Mouse (Mus musculus) urinary bladder, postnatal 14 days (tissue): ENCODE measurements around the gene Sdsl.

Experiments
- DNase-seq: peaks from one replicate; pipeline ENCODE4 v3.0.0; 2021; ENCODE audit warnings: low spot score

Gene Sdsl

GRCm38 (mm10) chr5:120493873-120494395, 21.3 kb upstream of the Sdsl start:
- no peak for DNase-seq

- no peak for DNase-seq
Observed at GRCm38 (mm10) chr5:120493440-120493839, 20.8 kb upstream of the Sdsl start.

GRCm38 (mm10) chr5:120492437-120492836, 19.8 kb upstream of the Sdsl start:
- DNase-seq = no peak

- DNase-seq = no peak
Observed at GRCm38 (mm10) chr5:120490679-120491192, 18.1 kb upstream of the Sdsl start.

- no peak for DNase-seq
Observed at GRCm38 (mm10) chr5:120487844-120488243, 15.2 kb upstream of the Sdsl start.

- no peak for DNase-seq
Observed at GRCm38 (mm10) chr5:120483399-120483798, 10.8 kb upstream of the Sdsl start.

- DNase-seq = no peak
Observed at GRCm38 (mm10) chr5:120481205-120481604, 8.6 kb upstream of the Sdsl start.

- no peak for DNase-seq
Observed at GRCm38 (mm10) chr5:120479538-120479937, 6.9 kb upstream of the Sdsl start.

- no peak for DNase-seq
Observed at GRCm38 (mm10) chr5:120477993-120478392, 5.4 kb upstream of the Sdsl start.

- no peak for DNase-seq
Observed at GRCm38 (mm10) chr5:120476296-120476695, 3.7 kb upstream of the Sdsl start, which contains the start of gene Sds. Sds (plus strand) TSS chr5:120476526.

- DNase-seq = no peak
Observed at GRCm38 (mm10) chr5:120475861-120476260, 3.3 kb upstream of the Sdsl start.

- no peak for DNase-seq
Observed at GRCm38 (mm10) chr5:120473361-120473760, 751 bp upstream of the Sdsl start.

GRCm38 (mm10) chr5:120471538-120471937, 1.1 kb downstream of the Sdsl start:
- DNase-seq = no peak

- DNase-seq = no peak
Observed at GRCm38 (mm10) chr5:120468830-120469229, 3.8 kb downstream of the Sdsl start.

GRCm38 (mm10) chr5:120468336-120468735, 4.3 kb downstream of the Sdsl start:
- DNase-seq = no peak

- peak; percentile 20 for DNase-seq
Observed at GRCm38 (mm10) chr5:120467026-120467425, 5.6 kb downstream of the Sdsl start.

- DNase-seq = peak; percentile 76
Observed at GRCm38 (mm10) chr5:120465860-120466259, 6.8 kb downstream of the Sdsl start.

- peak; percentile 24 for DNase-seq
Observed at GRCm38 (mm10) chr5:120465062-120465461, 7.5 kb downstream of the Sdsl start.

- DNase-seq = no peak
Observed at GRCm38 (mm10) chr5:120464321-120464720, 8.3 kb downstream of the Sdsl start.

- no peak for DNase-seq
Observed at GRCm38 (mm10) chr5:120461902-120462301, 10.7 kb downstream of the Sdsl start.

- no peak for DNase-seq
Observed at GRCm38 (mm10) chr5:120459133-120459532, 13.5 kb downstream of the Sdsl start.

- peak; percentile 56 for DNase-seq
Observed at GRCm38 (mm10) chr5:120457628-120458027, 15.0 kb downstream of the Sdsl start.

GRCm38 (mm10) chr5:120456841-120457554, 15.6 kb downstream of the Sdsl start:
- no peak for DNase-seq

- no peak for DNase-seq
Observed at GRCm38 (mm10) chr5:120456253-120456652, 16.4 kb downstream of the Sdsl start.
